Mouse (Mus musculus) ES-Bruce4 (cell line): ENCODE measurements around the gene Nkain1.

Experiments used
- CTCF ChIP-seq: IDR thresholded peaks from one replicate; pipeline ENCODE4 v1.8.1; 2011; ENCODE audit warnings: low read depth, low read length
- EP300 ChIP-seq: IDR thresholded peaks from 2 replicates; pipeline ENCODE4 v1.6.1; 2011; ENCODE audit warnings: low read depth, low read length; ENCODE audit not compliant: insufficient read depth
- POLR2A ChIP-seq: IDR thresholded peaks from one replicate; pipeline ENCODE4 v1.8.1; 2011; ENCODE audit warnings: low read length; ENCODE audit not compliant: insufficient read depth

- TF ChIP-seq EP300 (no peak), POLR2A (no peak), CTCF (no peak)
Observed at GRCm38 (mm10) chr4:130556224-130556623, 17.7 kb downstream of the Nkain1 start.
